Mouse (Mus musculus) bone marrow, adult 2 months (tissue): ENCODE data around the gene Rnasek.

Experiments
- CTCF ChIP-seq: fragments of 200-500 bp; IDR thresholded peaks from 2 replicates; pipeline ENCODE4 v1.5.1; 2011; ENCODE audit warnings: low read length, control low read depth; ENCODE audit not compliant: control insufficient read depth, insufficient read depth
- POLR2A ChIP-seq: fragments of 200-500 bp; IDR thresholded peaks from 2 replicates; pipeline ENCODE4 v1.6.1; 2011; ENCODE audit warnings: low read depth, mild to moderate bottlenecking, control low read depth, low read length, borderline replicate concordance; ENCODE audit not compliant: control insufficient read depth

GRCm38 (mm10) chr11:70220323-70220722 lies 19.3 kb downstream of the Rnasek start:
- no peak for TF ChIP-seq CTCF
- TF ChIP-seq POLR2A: no peak
